Mouse (Mus musculus): ENCODE data around the gene Mapre3. TPM values are rescaled to one million over a fixed set of nuclear protein-coding genes. Genes with fewer than 3 reads are reported as not detected.

Gene Mapre3
- polyA plus RNA-seq, 1 experiment from 2014 or later: 14.2 TPM

GRCm38 (mm10) chr5:30787381-30787780 is 27.1 kb upstream of the Mapre3 start:
- Histone ChIP-seq H3K27ac (ENCODE audit: low read depth, low read length) (no peak overlapping the region), H3K9ac (ENCODE audit: low read depth, low read length) (no peak overlapping the region), H3K27me3 (ENCODE audit: control insufficient read depth, insufficient read depth, low read length) (no peaks in the 10 kb centered on the region; the same call in 1 of the 2 replicates), H3K4me2 (no peak overlapping the region), H3K4me3 (ENCODE audit: low read depth, low read length) (no peak overlapping the region), H3K4me1 (ENCODE audit: control insufficient read depth, insufficient read depth, low read length) (no peaks in the 10 kb centered on the region), H3K36me3 (ENCODE audit: control insufficient read depth, insufficient read depth, low read length) (no peaks in the 10 kb centered on the region), H3K9me3 (replicated peaks; ENCODE audit: control insufficient read depth, low read length) (no peaks in the 10 kb centered on the region)
- WGBS (ENCODE audit: insufficient replicate concordance): 74% methylated on average over 5 of the region's 5 CpGs
- ATAC-seq (replicated peaks; ENCODE audit: insufficient number of reproducible peaks, low FRiP score, low TSS enrichment): no peak

DNA sequence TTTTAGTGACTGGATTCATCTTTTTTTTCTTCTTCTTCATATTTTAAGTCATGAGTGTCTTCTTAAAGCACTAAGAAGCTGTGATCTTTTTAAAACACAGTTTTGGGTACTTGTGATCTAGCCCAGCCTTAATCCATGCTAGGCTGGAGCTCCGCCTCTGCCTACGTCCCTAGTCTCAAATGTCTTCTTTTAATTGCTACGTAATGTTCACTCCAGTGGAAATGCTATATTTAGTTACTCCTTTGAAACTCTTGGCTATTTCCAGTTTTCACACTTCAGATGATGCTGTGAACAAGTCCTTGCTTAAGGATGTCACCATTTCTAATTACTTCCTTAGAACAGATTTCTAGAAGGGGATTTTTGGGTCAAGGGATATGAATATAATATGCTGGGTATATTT is 24.4 kb upstream of the Mapre3 start:
- Histone ChIP-seq H3K4me1 (ENCODE audit: control insufficient read depth, insufficient read depth, low read length) (no peaks in the 10 kb centered on the region), H3K27ac (ENCODE audit: low read depth, low read length) (no peak overlapping the region), H3K4me2 (no peak overlapping the region), H3K9me3 (replicated peaks; ENCODE audit: control insufficient read depth, low read length) (no peaks in the 10 kb centered on the region), H3K9ac (ENCODE audit: low read depth, low read length) (no peak overlapping the region), H3K27me3 (ENCODE audit: control insufficient read depth, insufficient read depth, low read length) (no peaks in the 10 kb centered on the region; the same call in 1 of the 2 replicates), H3K36me3 (ENCODE audit: control insufficient read depth, insufficient read depth, low read length) (no peaks in the 10 kb centered on the region), H3K4me3 (ENCODE audit: low read depth, low read length) (no peak overlapping the region)
- 76% methylated on average over 3 of the region's 3 CpGs for WGBS (ENCODE audit: insufficient replicate concordance)
- no peak for ATAC-seq (replicated peaks; ENCODE audit: insufficient number of reproducible peaks, low FRiP score, low TSS enrichment)

DNA sequence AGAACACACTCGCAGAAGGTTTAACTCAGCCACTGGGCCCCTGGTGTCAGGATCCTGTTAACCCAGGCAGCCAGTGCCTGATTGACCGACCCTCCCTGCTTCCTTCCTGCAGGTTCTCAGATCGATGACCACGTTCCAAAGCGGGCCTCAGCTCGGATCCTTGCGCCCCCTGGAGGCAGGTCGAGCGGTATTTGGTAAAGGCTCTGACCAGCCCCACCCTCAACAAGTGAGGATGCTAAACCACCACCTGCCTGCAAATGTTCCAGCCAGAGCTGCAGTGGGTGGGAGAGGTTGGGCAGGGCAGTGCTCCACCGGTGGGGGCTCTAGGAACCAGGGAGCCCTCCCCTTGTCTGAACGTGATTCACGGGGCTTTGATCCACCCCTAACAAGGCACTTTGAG is 18.3 kb upstream of the Mapre3 start:
- no peak overlapping the region for H3K27ac ChIP-seq (ENCODE audit: low read depth, low read length)
- 0 out of 2 replicates have a peak, but pooled peaks cover 5% of the 10 kb centered on the region for H3K4me1 ChIP-seq (ENCODE audit: control insufficient read depth, insufficient read depth, low read length)
- peak; percentile 53; the same call in 1 of the 2 replicates for ATAC-seq (replicated peaks; ENCODE audit: insufficient number of reproducible peaks, low FRiP score, low TSS enrichment)
- no peaks in the 10 kb centered on the region for H3K9me3 ChIP-seq (replicated peaks; ENCODE audit: control insufficient read depth, low read length)
- no peaks in the 10 kb centered on the region for H3K36me3 ChIP-seq (ENCODE audit: control insufficient read depth, insufficient read depth, low read length)
- WGBS (ENCODE audit: insufficient replicate concordance): 10% methylated on average over 12 of the region's 12 CpGs
- H3K27me3 ChIP-seq (ENCODE audit: control insufficient read depth, insufficient read depth, low read length): no peaks in the 10 kb centered on the region; the same call in 1 of the 2 replicates
- no peak overlapping the region for H3K9ac ChIP-seq (ENCODE audit: low read depth, low read length)
- H3K4me2 ChIP-seq: peak overlapping the region; percentile 33
- H3K4me3 ChIP-seq (ENCODE audit: low read depth, low read length): no peak overlapping the region

- Histone ChIP-seq H3K27ac (ENCODE audit: low read depth, low read length) (no peak overlapping the region), H3K4me2 (no peak overlapping the region), H3K9ac (ENCODE audit: low read depth, low read length) (no peak overlapping the region), H3K27me3 (ENCODE audit: control insufficient read depth, insufficient read depth, low read length) (no peaks in the 10 kb centered on the region; the same call in 1 of the 2 replicates), H3K4me3 (ENCODE audit: low read depth, low read length) (no peak overlapping the region), H3K9me3 (replicated peaks; ENCODE audit: control insufficient read depth, low read length) (no peaks in the 10 kb centered on the region), H3K4me1 (ENCODE audit: control insufficient read depth, insufficient read depth, low read length) (0 out of 2 replicates have a peak, but pooled peaks cover 5% of the 10 kb centered on the region), H3K36me3 (ENCODE audit: control insufficient read depth, insufficient read depth, low read length) (no peaks in the 10 kb centered on the region)
- 0 out of 2 replicates have a peak, but pooled peaks have one; percentile 4 for ATAC-seq (replicated peaks; ENCODE audit: insufficient number of reproducible peaks, low FRiP score, low TSS enrichment)
- WGBS (ENCODE audit: insufficient replicate concordance): 52% methylated on average over 7 of the region's 7 CpGs
Measured at GRCm38 (mm10) chr5:30797482-30797881, 17.0 kb upstream of the Mapre3 start.

- no peak for ATAC-seq (replicated peaks; ENCODE audit: insufficient number of reproducible peaks, low FRiP score, low TSS enrichment)
- Histone ChIP-seq H3K4me2 (no peak overlapping the region), H3K9me3 (replicated peaks; ENCODE audit: control insufficient read depth, low read length) (no peaks in the 10 kb centered on the region), H3K27me3 (ENCODE audit: control insufficient read depth, insufficient read depth, low read length) (peaks cover 2% of the 10 kb centered on the region; the same call in 1 of the 2 replicates), H3K27ac (ENCODE audit: low read depth, low read length) (no peak overlapping the region), H3K4me1 (ENCODE audit: control insufficient read depth, insufficient read depth, low read length) (0 out of 2 replicates have a peak, but pooled peaks cover 5% of the 10 kb centered on the region), H3K9ac (ENCODE audit: low read depth, low read length) (no peak overlapping the region), H3K36me3 (ENCODE audit: control insufficient read depth, insufficient read depth, low read length) (no peaks in the 10 kb centered on the region), H3K4me3 (ENCODE audit: low read depth, low read length) (no peak overlapping the region)
- WGBS (ENCODE audit: insufficient replicate concordance): 44% methylated on average over 8 of the region's 8 CpGs
Measured at GRCm38 (mm10) chr5:30797982-30798381, 16.5 kb upstream of the Mapre3 start.

GRCm38 (mm10) chr5:30798965-30799364 is 15.5 kb upstream of the Mapre3 start:
- H3K9ac ChIP-seq (ENCODE audit: low read depth, low read length): no peak overlapping the region
- ATAC-seq (replicated peaks; ENCODE audit: insufficient number of reproducible peaks, low FRiP score, low TSS enrichment): no peak
- H3K9me3 ChIP-seq (replicated peaks; ENCODE audit: control insufficient read depth, low read length): no peaks in the 10 kb centered on the region
- peaks cover 3% of the 10 kb centered on the region; the same call in 1 of the 2 replicates for H3K27me3 ChIP-seq (ENCODE audit: control insufficient read depth, insufficient read depth, low read length)
- WGBS (ENCODE audit: insufficient replicate concordance): 70% methylated on average over 6 of the region's 6 CpGs
- no peak overlapping the region for H3K4me3 ChIP-seq (ENCODE audit: low read depth, low read length)
- H3K4me1 ChIP-seq (ENCODE audit: control insufficient read depth, insufficient read depth, low read length): 0 out of 2 replicates have a peak, but pooled peaks cover 5% of the 10 kb centered on the region
- H3K36me3 ChIP-seq (ENCODE audit: control insufficient read depth, insufficient read depth, low read length): no peaks in the 10 kb centered on the region
- H3K27ac ChIP-seq (ENCODE audit: low read depth, low read length): no peak overlapping the region
- no peak overlapping the region for H3K4me2 ChIP-seq

DNA sequence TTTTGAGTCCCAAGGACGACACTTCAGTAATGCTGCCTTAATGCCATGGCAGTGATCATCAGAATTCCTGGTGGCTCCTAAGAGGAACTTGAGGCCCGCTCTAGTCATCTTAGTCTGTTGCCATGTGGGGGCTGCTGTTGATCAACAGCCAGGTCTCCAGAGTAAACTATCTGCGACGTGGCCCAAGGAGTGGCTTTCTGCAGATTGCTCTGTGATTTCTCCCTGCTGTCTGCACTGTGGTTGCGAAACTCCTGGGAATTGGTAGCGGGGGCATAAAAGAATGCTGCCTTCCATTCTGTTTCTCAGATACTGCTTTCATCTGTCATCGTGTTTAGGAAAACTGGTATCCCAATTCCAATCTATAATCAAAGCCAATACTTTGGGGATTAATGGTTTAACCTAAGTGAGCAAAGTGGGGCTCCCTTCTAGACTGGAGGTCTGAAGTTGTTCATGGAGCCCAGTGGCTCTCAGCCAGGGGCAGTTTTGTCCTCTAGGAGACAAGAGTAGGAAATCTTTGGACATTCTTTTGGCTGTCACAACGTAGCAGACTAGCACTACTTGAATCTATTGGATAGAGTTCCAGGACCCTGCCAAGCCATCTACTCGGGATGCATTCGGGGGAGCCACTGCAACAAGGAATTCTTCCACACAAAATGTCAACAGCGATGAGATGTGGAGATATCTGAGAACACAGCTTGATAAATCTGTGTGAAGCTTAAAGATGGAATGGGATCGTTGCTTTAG is 11.5 kb upstream of the Mapre3 start:
- Histone ChIP-seq H3K27ac (ENCODE audit: low read depth, low read length) (no peak overlapping the region), H3K4me2 (no peak overlapping the region), H3K4me3 (ENCODE audit: low read depth, low read length) (no peak overlapping the region), H3K36me3 (ENCODE audit: control insufficient read depth, insufficient read depth, low read length) (no peaks in the 10 kb centered on the region), H3K9me3 (replicated peaks; ENCODE audit: control insufficient read depth, low read length) (no peaks in the 10 kb centered on the region), H3K27me3 (ENCODE audit: control insufficient read depth, insufficient read depth, low read length) (0 out of 2 replicates have a peak, but pooled peaks cover 3% of the 10 kb centered on the region), H3K4me1 (ENCODE audit: control insufficient read depth, insufficient read depth, low read length) (no peaks in the 10 kb centered on the region), H3K9ac (ENCODE audit: low read depth, low read length) (no peak overlapping the region)
- WGBS (ENCODE audit: insufficient replicate concordance): 67% methylated on average over 12 of the region's 12 CpGs
- ATAC-seq (replicated peaks; ENCODE audit: insufficient number of reproducible peaks, low FRiP score, low TSS enrichment): no peak

GRCm38 (mm10) chr5:30806106-30806505 is 8.3 kb upstream of the Mapre3 start:
- 12% methylated on average over 3 of the region's 3 CpGs for WGBS (ENCODE audit: insufficient replicate concordance)
- peak; percentile 42; the same call in 1 of the 2 replicates for ATAC-seq (replicated peaks; ENCODE audit: insufficient number of reproducible peaks, low FRiP score, low TSS enrichment)
- Histone ChIP-seq H3K4me2 (no peak overlapping the region), H3K9me3 (replicated peaks; ENCODE audit: control insufficient read depth, low read length) (no peaks in the 10 kb centered on the region), H3K4me1 (ENCODE audit: control insufficient read depth, insufficient read depth, low read length) (no peaks in the 10 kb centered on the region), H3K27me3 (ENCODE audit: control insufficient read depth, insufficient read depth, low read length) (0 out of 2 replicates have a peak, but pooled peaks cover 3% of the 10 kb centered on the region), H3K36me3 (ENCODE audit: control insufficient read depth, insufficient read depth, low read length) (no peaks in the 10 kb centered on the region), H3K27ac (ENCODE audit: low read depth, low read length) (no peak overlapping the region), H3K4me3 (ENCODE audit: low read depth, low read length) (no peak overlapping the region), H3K9ac (ENCODE audit: low read depth, low read length) (no peak overlapping the region)

Measured in heart, embryonic 11.5 days (tissue).